Mouse (Mus musculus) ES-Bruce4 (cell line): ENCODE results near the gene Eps8l3. TPM values are rescaled to one million over a fixed set of nuclear protein-coding genes. Genes with fewer than 3 reads are reported as not detected.

ENCODE experiments used
- H3K27ac ChIP-seq: 2 replicates; pipeline ENCODE4 v1.5.1; 2012; ENCODE audit warnings: low read length, inconsistent platforms; ENCODE audit not compliant: insufficient read depth
- H3K27me3 ChIP-seq: 2 replicates; pipeline ENCODE4 v1.6.1; 2012; ENCODE audit warnings: mild to moderate bottlenecking, low read length, inconsistent platforms; ENCODE audit not compliant: control insufficient read depth, poor library complexity, insufficient read depth, severe bottlenecking
- H3K36me3 ChIP-seq: 2 replicates; pipeline ENCODE4 v1.6.1; 2012; ENCODE audit warnings: inconsistent platforms, mild to moderate bottlenecking, low read length, moderate library complexity; ENCODE audit not compliant: control insufficient read depth, poor library complexity, insufficient read depth, severe bottlenecking
- H3K4me1 ChIP-seq: one replicate; pipeline ENCODE4 v1.8.1; 2011; ENCODE audit warnings: low read length; ENCODE audit not compliant: control insufficient read depth, insufficient read depth
- H3K4me3 ChIP-seq: 2 replicates; pipeline ENCODE4 v1.5.1; 2011; ENCODE audit warnings: low read depth, mild to moderate bottlenecking, low read length
- H3K9ac ChIP-seq: 2 replicates; pipeline ENCODE4 v1.6.1; 2012; ENCODE audit warnings: low read depth, mild to moderate bottlenecking, inconsistent platforms; ENCODE audit not compliant: poor library complexity, severe bottlenecking
- H3K9me3 ChIP-seq: replicated peaks from 2 replicates; pipeline ENCODE4 v1.6.1; 2012; ENCODE audit warnings: mild to moderate bottlenecking, low read length, inconsistent platforms; ENCODE audit not compliant: control insufficient read depth, poor library complexity, insufficient read depth, severe bottlenecking
- CTCF ChIP-seq: IDR thresholded peaks from one replicate; pipeline ENCODE4 v1.8.1; 2011; ENCODE audit warnings: low read depth, low read length
- EP300 ChIP-seq: IDR thresholded peaks from 2 replicates; pipeline ENCODE4 v1.6.1; 2011; ENCODE audit warnings: low read depth, low read length; ENCODE audit not compliant: insufficient read depth
- POLR2A ChIP-seq: IDR thresholded peaks from one replicate; pipeline ENCODE4 v1.8.1; 2011; ENCODE audit warnings: low read length; ENCODE audit not compliant: insufficient read depth
- polyA plus RNA-seq: library from polyadenylated mRNA; stranded (reverse); fragments of >200 nt; gene quantifications from 2 replicates; pipeline ENCODE4 v1.2.4, GENCODE M21; 2011; ENCODE audit warnings: low read depth; ENCODE audit not compliant: missing spikeins, insufficient read depth, insufficient read length

The Eps8l3 gene
- polyA plus RNA-seq, 1 experiment: not detected

DNA sequence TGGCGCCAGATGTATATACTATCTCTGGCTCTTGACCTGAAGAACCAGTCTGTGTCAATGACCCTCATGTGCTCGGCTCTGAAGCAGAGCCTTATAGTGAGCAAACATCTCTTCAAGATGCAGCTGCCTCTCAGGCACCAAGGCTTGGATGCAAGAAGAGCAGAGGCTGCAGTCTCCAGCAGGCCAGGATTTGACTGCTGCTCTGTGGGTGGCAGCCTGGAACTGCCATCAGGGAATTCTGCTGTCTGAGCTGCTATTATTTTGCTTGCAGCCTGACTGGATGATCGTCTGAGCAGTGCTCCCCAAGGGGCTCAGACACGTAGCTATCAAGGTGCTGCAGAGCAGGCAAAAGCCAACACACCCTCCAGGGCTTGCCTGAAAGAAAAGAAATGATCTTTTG lies 28.9 kb upstream of the Eps8l3 start:
- H3K36me3 ChIP-seq: no peaks in the 10 kb centered on the region
- H3K4me1 ChIP-seq: no peaks in the 10 kb centered on the region
- H3K27me3 ChIP-seq: no peaks in the 10 kb centered on the region
- no peak overlapping the region for H3K9ac ChIP-seq
- H3K9me3 ChIP-seq: no peaks in the 10 kb centered on the region
- no peak overlapping the region for H3K4me3 ChIP-seq
- TF ChIP-seq EP300 (no peak), CTCF (no peak), POLR2A (no peak)
- H3K27ac ChIP-seq: no peak overlapping the region

- TF ChIP-seq CTCF (no peak), EP300 (no peak), POLR2A (no peak)
- no peaks in the 10 kb centered on the region for H3K4me1 ChIP-seq
- no peak overlapping the region for H3K27ac ChIP-seq
- H3K9ac ChIP-seq: no peak overlapping the region
- no peaks in the 10 kb centered on the region for H3K9me3 ChIP-seq
- no peak overlapping the region for H3K4me3 ChIP-seq
- H3K36me3 ChIP-seq: no peaks in the 10 kb centered on the region
- H3K27me3 ChIP-seq: no peaks in the 10 kb centered on the region
These were observed 27.9 kb upstream of the Eps8l3 start for GRCm38 (mm10) chr3:107849000-107849692.

- no peak overlapping the region for H3K27ac ChIP-seq
- H3K9me3 ChIP-seq: no peaks in the 10 kb centered on the region
- H3K36me3 ChIP-seq: no peaks in the 10 kb centered on the region
- no peaks in the 10 kb centered on the region for H3K4me1 ChIP-seq
- H3K4me3 ChIP-seq: no peak overlapping the region
- H3K9ac ChIP-seq: no peak overlapping the region
- no peak for TF ChIP-seq POLR2A
- no peak for TF ChIP-seq EP300
- TF ChIP-seq CTCF: no peak
- no peaks in the 10 kb centered on the region for H3K27me3 ChIP-seq
These were observed 27.4 kb upstream of the Eps8l3 start for GRCm38 (mm10) chr3:107849693-107850031.

DNA sequence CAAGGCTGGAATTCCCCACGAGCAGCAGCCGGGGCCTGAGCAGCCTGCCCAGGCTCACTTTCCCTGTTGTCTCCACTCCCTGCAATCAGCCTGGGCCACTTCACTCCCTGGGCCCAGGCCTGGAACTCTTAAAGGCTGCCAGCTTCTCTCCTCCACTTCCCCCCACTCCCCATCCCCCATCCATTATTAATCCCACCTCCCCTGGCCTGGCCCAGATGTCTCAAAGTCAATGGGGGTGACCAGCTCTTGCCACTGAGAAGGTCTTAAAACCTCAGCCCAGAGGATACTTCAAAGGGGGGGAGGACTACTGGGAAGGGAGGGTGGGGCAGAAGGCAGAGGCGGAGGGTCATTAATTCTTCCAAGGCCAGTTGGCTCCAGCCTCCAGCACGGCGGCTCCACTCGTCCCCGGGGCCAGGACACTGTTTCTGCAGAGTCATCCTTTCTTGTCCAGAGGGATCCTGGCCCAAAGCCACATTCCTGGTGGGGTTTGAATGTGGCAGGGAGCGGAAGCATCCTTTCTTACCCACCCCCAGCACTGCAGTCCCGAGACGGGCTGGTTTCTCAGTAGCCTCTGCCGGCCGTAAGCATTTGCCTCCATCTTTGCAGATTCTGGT lies 26.5 kb upstream of the Eps8l3 start:
- TF ChIP-seq CTCF: no peak
- no peak for TF ChIP-seq POLR2A
- TF ChIP-seq EP300: 0 out of 2 replicates have a peak, but pooled peaks have one; percentile 5
- H3K4me1 ChIP-seq: no peaks in the 10 kb centered on the region
- no peaks in the 10 kb centered on the region for H3K36me3 ChIP-seq
- no peak overlapping the region for H3K9ac ChIP-seq
- no peak overlapping the region for H3K4me3 ChIP-seq
- no peaks in the 10 kb centered on the region for H3K27me3 ChIP-seq
- no peak overlapping the region for H3K27ac ChIP-seq
- no peaks in the 10 kb centered on the region for H3K9me3 ChIP-seq

DNA sequence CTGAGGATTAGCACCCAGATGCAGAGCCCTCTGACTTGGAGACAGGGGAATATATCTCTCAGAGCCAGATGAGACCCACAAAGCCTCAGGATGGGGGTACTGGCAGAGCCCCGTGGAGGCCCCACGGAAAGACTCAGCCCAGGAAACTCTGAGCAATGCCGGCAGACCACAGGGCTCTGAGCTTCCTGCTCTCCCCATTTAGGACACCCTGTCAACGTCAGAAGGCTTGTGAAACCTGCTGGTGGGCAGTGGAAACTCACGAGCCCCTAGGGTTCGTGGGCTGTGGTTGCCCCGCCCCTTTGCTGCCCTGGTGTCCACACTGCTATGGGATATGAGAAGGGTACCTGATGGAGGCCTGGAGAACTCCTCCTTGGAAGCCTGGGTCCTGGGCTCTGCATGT lies 24.2 kb upstream of the Eps8l3 start:
- Histone ChIP-seq H3K4me1 (no peaks in the 10 kb centered on the region), H3K36me3 (no peaks in the 10 kb centered on the region), H3K4me3 (no peak overlapping the region), H3K9me3 (no peaks in the 10 kb centered on the region), H3K27me3 (no peaks in the 10 kb centered on the region), H3K9ac (no peak overlapping the region), H3K27ac (no peak overlapping the region)
- TF ChIP-seq EP300 (no peak), POLR2A (no peak), CTCF (no peak)
